Mouse (Mus musculus): ENCODE results near the gene Gm11554. TPM values are rescaled to one million over a fixed set of nuclear protein-coding genes. Genes with fewer than 3 reads are reported as not detected.
"Not testable (repeated sequence)": the region's sequence is repeated elsewhere in the genome, so short reads cannot be mapped to it uniquely, and the experiment has no call there.

The Gm11554 gene
- not detected in 3 replicates for total RNA-seq (2017)

GRCm38 (mm10) chr11:99804346-99804745 is at the start of gene Gm11554:
TSS of gene Gm11554 (minus strand) at chr11:99804446.
- ATAC-seq (replicated peaks; ENCODE audit: insufficient number of reproducible peaks, low FRiP score, low TSS enrichment, poor library complexity, severe bottlenecking): not testable (repeated sequence)

DNA sequence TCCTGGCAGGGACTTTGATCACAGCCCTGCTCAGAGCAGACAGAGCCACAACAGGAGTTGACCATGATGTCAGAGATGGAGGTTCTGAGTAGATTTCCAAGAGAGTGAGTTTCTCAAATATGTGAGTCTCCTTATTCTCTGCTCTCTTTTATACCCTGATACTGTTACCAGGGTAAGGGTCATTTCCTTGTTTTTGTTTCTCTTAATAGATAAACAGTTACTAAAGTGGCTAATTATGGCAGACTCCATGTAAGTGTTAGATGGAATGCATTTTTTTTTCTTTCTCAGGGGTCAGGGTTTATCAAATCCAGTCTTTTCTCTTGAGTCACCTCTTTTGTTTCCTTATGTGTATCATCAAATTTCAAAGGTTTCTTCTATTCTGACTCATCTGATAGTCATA is 47.3 kb upstream of the Gm11554 start, which contains the start of gene Krtap4-16:
Gene Krtap4-16, minus strand, starts transcription at position 101 of the 400 bp plus-strand sequence.
- no peak for ATAC-seq (replicated peaks; ENCODE audit: insufficient number of reproducible peaks, low FRiP score, low TSS enrichment, poor library complexity, severe bottlenecking)

- no peak for ATAC-seq (replicated peaks; ENCODE audit: insufficient number of reproducible peaks, low FRiP score, low TSS enrichment, poor library complexity, severe bottlenecking)
Observed at GRCm38 (mm10) chr11:99846746-99847145, 42.5 kb upstream of the Gm11554 start.

DNA sequence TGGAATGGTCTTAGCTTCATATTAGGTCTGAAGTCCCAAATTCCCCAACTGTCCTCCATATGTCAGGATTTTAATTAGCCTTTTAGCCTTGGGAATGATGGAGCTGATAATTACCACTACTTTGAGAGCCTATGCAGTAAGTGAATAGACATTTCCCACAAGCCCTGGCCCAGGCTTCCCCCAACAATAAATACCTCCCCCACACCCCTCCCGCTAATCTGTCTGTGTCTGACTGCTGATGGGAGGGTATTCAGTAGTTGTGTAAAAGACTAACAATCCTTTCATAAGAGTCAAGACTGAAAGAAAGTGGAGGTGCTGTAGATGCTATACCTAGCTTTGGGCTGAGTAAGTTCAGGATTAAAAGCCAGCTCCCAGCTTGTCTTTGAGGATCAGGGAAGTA is 37.9 kb upstream of the Gm11554 start:
- ATAC-seq (replicated peaks; ENCODE audit: insufficient number of reproducible peaks, low FRiP score, low TSS enrichment, poor library complexity, severe bottlenecking): no peak

GRCm38 (mm10) chr11:99837966-99838365 is 33.7 kb upstream of the Gm11554 start, which contains the start of gene 2300003K06Rik:
TSS of gene 2300003K06Rik (minus strand) at chr11:99838066.
- ATAC-seq (replicated peaks; ENCODE audit: insufficient number of reproducible peaks, low FRiP score, low TSS enrichment, poor library complexity, severe bottlenecking): no peak

DNA sequence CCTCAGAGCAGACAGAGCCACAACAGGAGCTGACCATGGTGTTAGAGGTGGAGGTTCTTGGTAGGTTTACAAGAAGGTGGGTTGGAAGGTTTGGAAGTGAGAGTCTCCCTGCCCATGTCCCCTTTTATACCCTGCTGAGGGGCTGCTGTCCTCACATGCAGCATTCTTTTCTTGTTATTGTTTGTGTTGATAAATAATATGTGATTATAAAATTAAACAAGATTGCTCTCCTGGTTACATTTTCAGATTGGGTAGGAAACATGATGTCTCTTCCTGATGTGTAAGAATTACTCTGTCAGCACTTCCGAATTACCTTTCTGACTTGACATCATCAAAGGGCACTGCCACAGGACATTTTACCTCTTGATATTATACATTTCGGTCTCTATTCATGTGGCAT is 11.3 kb upstream of the Gm11554 start, which contains the start of gene Gm11564:
Gene Gm11564, minus strand, starts transcription at position 101 of the 400 bp plus-strand sequence.
- not testable (repeated sequence) for ATAC-seq (replicated peaks; ENCODE audit: insufficient number of reproducible peaks, low FRiP score, low TSS enrichment, poor library complexity, severe bottlenecking)

GRCm38 (mm10) chr11:99809792-99810191 is 5.5 kb upstream of the Gm11554 start, which contains the start of gene Krtap4-13:
TSS of gene Krtap4-13 (minus strand) at chr11:99809892.
- ATAC-seq (replicated peaks; ENCODE audit: insufficient number of reproducible peaks, low FRiP score, low TSS enrichment, poor library complexity, severe bottlenecking): not testable (repeated sequence)

GRCm38 (mm10) chr11:99798832-99799231 is 5.4 kb downstream of the Gm11554 start, which contains the start of gene Gm11569:
TSS of gene Gm11569 (minus strand) at chr11:99798932.
- ATAC-seq (replicated peaks; ENCODE audit: insufficient number of reproducible peaks, low FRiP score, low TSS enrichment, poor library complexity, severe bottlenecking): not testable (repeated sequence)

DNA sequence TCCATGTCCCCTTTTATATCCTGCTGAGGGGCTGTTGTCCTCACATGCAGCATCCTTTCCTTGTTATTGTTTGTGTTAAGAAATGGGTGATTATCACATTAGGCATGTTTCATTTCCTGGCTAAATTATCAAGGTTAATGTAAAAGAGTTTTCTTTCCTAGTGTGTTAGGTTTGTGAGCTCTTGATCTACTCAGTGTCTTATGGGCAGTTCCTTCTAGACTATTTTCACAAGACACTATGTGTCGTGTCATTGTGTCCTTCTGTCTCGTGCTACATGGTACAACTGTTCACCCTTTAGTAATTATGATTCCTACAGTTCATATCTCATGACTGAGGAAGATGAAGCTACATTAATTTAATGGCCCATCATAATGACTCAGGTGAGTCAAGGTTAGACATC is 10.9 kb downstream of the Gm11554 start, which contains the start of gene Gm11596:
Gene Gm11596, minus strand, starts transcription at position 101 of the 400 bp plus-strand sequence.
- ATAC-seq (replicated peaks; ENCODE audit: insufficient number of reproducible peaks, low FRiP score, low TSS enrichment, poor library complexity, severe bottlenecking): no peak

DNA sequence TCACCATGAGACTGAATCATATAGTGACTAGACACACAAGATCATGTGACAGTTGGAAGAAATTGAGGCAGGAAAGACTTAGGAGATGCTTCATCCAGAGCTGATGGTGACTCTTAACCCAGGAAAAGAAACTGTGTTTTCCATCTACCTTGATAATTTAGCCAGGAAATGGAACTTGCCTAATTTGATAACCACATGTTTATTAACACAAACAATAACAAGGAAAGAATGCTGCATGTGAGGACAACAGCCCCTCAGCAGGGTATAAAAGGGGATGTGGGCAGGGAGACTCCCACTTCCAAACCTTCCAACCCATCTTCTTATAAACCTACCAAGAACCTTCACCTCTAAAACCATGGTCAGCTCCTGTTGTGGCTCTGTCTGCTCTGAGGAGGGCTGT is 19.3 kb downstream of the Gm11554 start, which contains the start of gene Krtap4-9:
Gene Krtap4-9, plus strand, starts transcription at position 301 of the 400 bp plus-strand sequence.
- ATAC-seq (replicated peaks; ENCODE audit: insufficient number of reproducible peaks, low FRiP score, low TSS enrichment, poor library complexity, severe bottlenecking): not testable (repeated sequence)

DNA sequence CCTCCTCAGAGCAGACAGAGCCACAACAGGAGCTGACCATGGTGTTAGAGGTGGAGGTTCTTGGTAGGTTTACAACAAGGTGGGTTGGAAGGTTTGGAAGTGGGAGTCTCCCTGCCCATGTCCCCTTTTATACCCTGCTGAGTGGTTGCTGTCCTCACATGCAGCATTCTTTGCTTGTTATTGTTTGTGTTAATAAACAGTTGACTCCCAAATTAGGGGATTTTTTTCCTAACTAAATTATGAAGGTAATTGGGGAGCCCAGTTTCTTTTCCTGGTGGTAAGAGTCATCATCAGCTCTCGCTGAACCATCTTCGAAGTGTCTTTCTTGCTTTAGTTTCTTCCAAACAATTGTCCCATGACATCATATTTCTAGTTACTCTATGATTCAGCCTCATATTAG is 23.6 kb downstream of the Gm11554 start, which contains the start of gene Krtap4-8:
Gene Krtap4-8, minus strand, starts transcription at position 101 of the 400 bp plus-strand sequence.
- no peak for ATAC-seq (replicated peaks; ENCODE audit: insufficient number of reproducible peaks, low FRiP score, low TSS enrichment, poor library complexity, severe bottlenecking)

DNA sequence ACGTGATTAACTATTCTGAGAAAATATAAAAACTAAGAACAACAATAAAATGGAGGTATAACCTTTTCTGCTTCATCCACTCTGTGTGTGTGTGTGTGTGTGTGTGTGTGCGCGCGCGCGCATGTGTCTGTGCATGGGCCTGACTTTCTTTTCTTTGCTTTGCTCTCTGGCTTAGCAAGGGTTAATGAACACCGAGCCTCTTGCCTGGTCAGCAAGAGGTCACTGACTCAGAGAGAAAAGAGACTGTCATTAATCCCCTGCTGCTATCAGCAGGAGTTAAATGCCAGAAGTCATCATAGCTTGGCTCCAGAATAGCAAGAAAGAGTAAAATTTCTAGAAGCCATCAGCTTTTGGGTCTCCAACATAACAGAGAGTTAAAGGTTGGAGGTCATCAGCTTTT is 25.8 kb downstream of the Gm11554 start:
- ATAC-seq (replicated peaks; ENCODE audit: insufficient number of reproducible peaks, low FRiP score, low TSS enrichment, poor library complexity, severe bottlenecking): no peak

GRCm38 (mm10) chr11:99772813-99773212 is 31.4 kb downstream of the Gm11554 start, which contains the start of gene Gm11595:
TSS of gene Gm11595 (minus strand) at chr11:99772913.
- not testable (repeated sequence) for ATAC-seq (replicated peaks; ENCODE audit: insufficient number of reproducible peaks, low FRiP score, low TSS enrichment, poor library complexity, severe bottlenecking)

DNA sequence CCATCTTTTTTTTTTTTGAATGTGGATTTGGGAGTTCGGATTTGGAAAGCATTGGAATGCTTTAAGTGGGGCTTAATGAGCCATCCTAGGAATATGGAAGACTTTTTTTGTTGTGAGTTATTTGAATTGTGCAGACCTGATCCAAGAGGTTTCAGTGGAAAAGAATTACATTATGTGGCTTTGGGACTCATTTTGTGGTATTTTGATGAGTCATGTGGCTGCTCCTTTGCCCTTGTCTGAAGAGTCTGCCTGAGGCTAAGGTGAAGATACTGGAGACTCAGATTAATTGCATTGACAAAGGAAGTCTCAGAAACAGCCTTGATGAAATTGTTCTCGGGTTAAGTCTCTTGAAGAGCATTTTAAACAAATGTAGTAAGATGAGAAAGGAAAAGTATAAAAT is 35.8 kb downstream of the Gm11554 start:
- ATAC-seq (replicated peaks; ENCODE audit: insufficient number of reproducible peaks, low FRiP score, low TSS enrichment, poor library complexity, severe bottlenecking): no peak

GRCm38 (mm10) chr11:99758877-99759276 is 45.4 kb downstream of the Gm11554 start:
- no peak for ATAC-seq (replicated peaks; ENCODE audit: insufficient number of reproducible peaks, low FRiP score, low TSS enrichment, poor library complexity, severe bottlenecking)

Other genes with a start within 250 kb of the Gm11554 start
- gene Krtap3-2, start 247.6 kb downstream of the Gm11554 start, total RNA-seq (2017): not detected in 3 replicates
- gene Gm11939, start 245.0 kb downstream of the Gm11554 start, total RNA-seq (2017): not detected in 3 replicates
- gene Krtap3-1, start 237.8 kb downstream of the Gm11554 start, total RNA-seq (2017): not detected in 3 replicates
- not detected in 3 replicates for gene Krtap1-5, start 223.4 kb downstream of the Gm11554 start, total RNA-seq (2017)
- not detected in 3 replicates for gene Krtap1-4, start 220.8 kb downstream of the Gm11554 start, total RNA-seq (2017)
- gene Krtap1-3, start 213.1 kb downstream of the Gm11554 start, total RNA-seq (2017): not detected in 3 replicates
- not detected in 3 replicates for gene Krtap9-3, start 206.3 kb downstream of the Gm11554 start, total RNA-seq (2017)
- gene Gm11938, start 201.1 kb downstream of the Gm11554 start, total RNA-seq (2017): not detected in 3 replicates
- not detected in 3 replicates for gene Gm11937, start 194.3 kb downstream of the Gm11554 start, total RNA-seq (2017)
- gene Krtap2-4, start 189.6 kb downstream of the Gm11554 start, total RNA-seq (2017): not detected in 3 replicates
- not detected in 3 replicates for gene Gm11562, start 184.0 kb downstream of the Gm11554 start, total RNA-seq (2017)
- not detected in 3 replicates for gene Krtap4-1, start 176.2 kb downstream of the Gm11554 start, total RNA-seq (2017)
- not detected in 3 replicates for gene Krtap4-2, start 169.4 kb downstream of the Gm11554 start, total RNA-seq (2017)
- gene Krtap4-7, start 160.4 kb downstream of the Gm11554 start, total RNA-seq (2017): not detected in 3 replicates
- not detected in 3 replicates for gene Gm11555, start 154.2 kb downstream of the Gm11554 start, total RNA-seq (2017)
- not detected in 3 replicates for gene Gm11563, start 145.5 kb downstream of the Gm11554 start, total RNA-seq (2017)
- gene Krtap4-6, start 138.5 kb downstream of the Gm11554 start, total RNA-seq (2017): not detected in 3 replicates
- gene Gm14190, start 113.7 kb downstream of the Gm11554 start, total RNA-seq (2017): not detected in 3 replicates
- not detected in 3 replicates for gene Gm14180, start 70.2 kb downstream of the Gm11554 start, total RNA-seq (2017)
- not detected in 3 replicates for gene Gm11595, start 31.5 kb downstream of the Gm11554 start, total RNA-seq (2017)
- gene Krtap4-8, start 23.7 kb downstream of the Gm11554 start, total RNA-seq (2017): not detected in 3 replicates
- gene Krtap4-9, start 19.2 kb downstream of the Gm11554 start, total RNA-seq (2017): not detected in 3 replicates
- gene Gm11596, start 11.0 kb downstream of the Gm11554 start, total RNA-seq (2017): not detected in 3 replicates
- gene Gm11569, start 5.5 kb downstream of the Gm11554 start, total RNA-seq (2017): not detected in 3 replicates
- gene Krtap4-13, start 5.4 kb upstream of the Gm11554 start, total RNA-seq (2017): not detected in 3 replicates
- not detected in 3 replicates for gene Gm11564, start 11.2 kb upstream of the Gm11554 start, total RNA-seq (2017)
- gene 2300003K06Rik, start 33.6 kb upstream of the Gm11554 start, total RNA-seq (2017): not detected in 3 replicates
- gene Krtap4-16, start 47.2 kb upstream of the Gm11554 start, total RNA-seq (2017): not detected in 3 replicates
- gene Gm11568, start 53.5 kb upstream of the Gm11554 start, total RNA-seq (2017): not detected in 3 replicates
- not detected in 3 replicates for gene Gm11559, start 60.0 kb upstream of the Gm11554 start, total RNA-seq (2017)
- gene Krtap9-1, start 68.9 kb upstream of the Gm11554 start, total RNA-seq (2017): not detected in 3 replicates
- not detected in 3 replicates for gene Gm11567, start 74.7 kb upstream of the Gm11554 start, total RNA-seq (2017)
- not detected in 3 replicates for gene Krtap31-1, start 103.5 kb upstream of the Gm11554 start, total RNA-seq (2017)
- not detected in 3 replicates for gene Gm11565, start 110.3 kb upstream of the Gm11554 start, total RNA-seq (2017)
- not detected in 3 replicates for gene Krtap31-2, start 131.8 kb upstream of the Gm11554 start, total RNA-seq (2017)
- not detected in 3 replicates for gene Krtap9-5, start 144.0 kb upstream of the Gm11554 start, total RNA-seq (2017)
- not detected in 3 replicates for gene Krtap29-1, start 174.6 kb upstream of the Gm11554 start, total RNA-seq (2017)
- not detected in 3 replicates for gene Krtap16-1, start 182.2 kb upstream of the Gm11554 start, total RNA-seq (2017)
- not detected in 3 replicates for gene Krtap17-1, start 189.5 kb upstream of the Gm11554 start, total RNA-seq (2017)
- not detected in 3 replicates for gene Krt33a, start 211.8 kb upstream of the Gm11554 start, total RNA-seq (2017)
- gene Krt33b, start 225.4 kb upstream of the Gm11554 start, total RNA-seq (2017): not detected in 3 replicates
- gene Krt34, start 237.1 kb upstream of the Gm11554 start, total RNA-seq (2017): not detected in 3 replicates
- not detected in 3 replicates for gene Krt31, start 246.1 kb upstream of the Gm11554 start, total RNA-seq (2017)

Measured in monocyte, adult 5-6 weeks (primary cell).